Mouse (Mus musculus) right cerebral cortex, postnatal 10 days (tissue): ENCODE data around the gene Fndc4.

Experiments
- DNase-seq, 2 experiments: peaks; one replicate each; pipeline ENCODE4 v3.0.0; 2021; ENCODE audit warnings: low spot score in 2 of 2

Fndc4 gene

DNA sequence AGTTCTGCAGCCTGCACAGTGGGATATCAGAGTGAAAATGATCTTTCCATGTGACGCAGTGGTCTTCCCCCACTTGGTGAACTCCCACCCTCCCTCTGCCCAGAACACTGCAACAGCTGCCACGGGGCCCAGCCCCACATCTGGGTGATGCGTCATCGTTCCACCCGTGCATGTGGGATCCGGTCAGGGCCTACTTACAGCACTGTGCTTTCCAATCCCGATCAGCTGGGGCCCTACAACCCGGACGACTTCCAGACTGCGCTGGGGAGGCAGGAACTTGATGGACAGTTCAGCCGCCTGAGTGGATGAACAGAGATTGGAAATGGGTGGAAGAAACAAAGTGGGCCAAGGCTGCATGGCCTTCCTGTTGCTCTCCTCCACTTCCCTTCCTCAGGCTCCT, 38.3 kb downstream of the Fndc4 start:
- no peak for DNase-seq

DNA sequence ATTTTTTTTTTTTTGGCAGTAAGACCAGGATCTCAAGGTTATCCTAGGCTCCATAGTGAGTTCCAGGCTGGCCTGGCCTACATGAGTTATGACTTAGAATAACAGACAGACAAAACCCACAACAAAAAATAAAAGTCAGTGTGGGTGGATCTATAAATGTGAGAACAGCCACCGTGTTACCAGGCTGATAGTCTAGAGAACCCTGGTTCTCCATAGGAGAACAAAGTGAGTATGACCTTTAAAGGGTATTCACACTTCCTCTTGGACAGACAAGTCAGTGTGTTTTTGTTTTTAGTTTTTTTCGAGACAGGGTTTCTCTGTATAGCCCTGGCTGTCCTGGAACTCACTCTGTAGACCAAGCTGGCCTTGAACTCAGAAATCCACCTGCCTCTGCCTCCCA, 39.9 kb downstream of the Fndc4 start:
- no peak for DNase-seq

GRCm38 (mm10) chr5:31255381-31255780, 40.5 kb downstream of the Fndc4 start:
- DNase-seq = peak in 1 of 2 experiments; percentile 18

DNA sequence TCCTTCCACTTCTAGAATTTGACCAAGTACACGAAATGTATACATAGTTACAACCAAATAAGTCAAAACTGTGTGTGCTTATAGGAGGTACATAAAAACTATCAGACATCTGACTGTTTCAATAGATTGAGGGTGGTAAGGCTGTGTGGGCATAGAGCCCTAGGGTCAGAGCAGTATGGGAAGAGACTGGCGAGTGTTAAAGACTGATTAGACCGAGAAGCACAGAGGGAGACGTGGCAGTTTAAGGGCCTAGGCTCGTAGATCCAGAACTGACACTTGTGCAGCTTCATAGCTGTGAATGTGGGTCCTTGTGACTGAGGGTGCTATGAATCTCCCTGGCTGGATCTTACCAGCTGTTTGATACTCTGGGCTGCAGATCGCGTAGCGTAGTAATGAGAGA, 41.0 kb downstream of the Fndc4 start:
- no peak for DNase-seq

DNA sequence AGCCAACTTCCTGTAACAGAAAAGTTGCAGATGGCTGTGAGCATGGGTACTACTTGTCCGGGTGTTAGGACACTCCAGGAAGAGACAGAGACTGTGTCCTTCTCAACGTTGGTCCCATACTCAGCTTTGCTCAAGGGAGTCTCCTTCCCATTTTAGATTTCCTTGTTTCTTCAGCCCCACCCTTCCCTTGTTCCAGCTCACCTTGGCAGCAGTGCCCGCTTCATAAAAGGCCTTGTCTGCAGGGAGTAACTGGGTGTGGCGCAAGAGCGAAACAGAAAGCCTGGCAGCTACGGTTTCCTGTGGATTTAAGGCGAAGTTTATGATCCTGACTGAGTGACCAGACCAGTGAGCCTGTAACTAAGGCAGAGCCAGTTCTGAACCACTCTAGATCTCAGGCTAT, 41.4 kb downstream of the Fndc4 start:
- DNase-seq = peak in 1 of 2 experiments; percentile 19

DNA sequence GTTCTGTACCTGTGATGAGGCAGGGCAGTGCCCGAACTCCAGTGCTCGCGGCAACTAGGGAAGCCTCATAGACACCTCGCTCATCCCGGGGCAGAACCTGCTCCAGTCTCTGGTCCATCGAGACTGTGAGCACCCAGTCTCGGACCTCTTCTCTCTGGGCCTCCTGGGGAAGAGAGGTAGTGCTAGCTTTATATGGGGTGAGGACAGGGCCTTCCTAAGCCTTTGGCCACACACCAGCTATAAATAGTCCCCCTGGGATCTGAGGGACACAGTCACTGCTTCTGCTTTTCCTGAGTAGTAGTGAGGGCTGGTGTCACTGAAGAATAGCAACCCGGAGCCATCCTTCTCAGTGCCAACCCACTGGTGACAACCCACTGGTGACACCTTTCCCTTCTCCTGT, 42.1 kb downstream of the Fndc4 start:
- DNase-seq = no peak

DNA sequence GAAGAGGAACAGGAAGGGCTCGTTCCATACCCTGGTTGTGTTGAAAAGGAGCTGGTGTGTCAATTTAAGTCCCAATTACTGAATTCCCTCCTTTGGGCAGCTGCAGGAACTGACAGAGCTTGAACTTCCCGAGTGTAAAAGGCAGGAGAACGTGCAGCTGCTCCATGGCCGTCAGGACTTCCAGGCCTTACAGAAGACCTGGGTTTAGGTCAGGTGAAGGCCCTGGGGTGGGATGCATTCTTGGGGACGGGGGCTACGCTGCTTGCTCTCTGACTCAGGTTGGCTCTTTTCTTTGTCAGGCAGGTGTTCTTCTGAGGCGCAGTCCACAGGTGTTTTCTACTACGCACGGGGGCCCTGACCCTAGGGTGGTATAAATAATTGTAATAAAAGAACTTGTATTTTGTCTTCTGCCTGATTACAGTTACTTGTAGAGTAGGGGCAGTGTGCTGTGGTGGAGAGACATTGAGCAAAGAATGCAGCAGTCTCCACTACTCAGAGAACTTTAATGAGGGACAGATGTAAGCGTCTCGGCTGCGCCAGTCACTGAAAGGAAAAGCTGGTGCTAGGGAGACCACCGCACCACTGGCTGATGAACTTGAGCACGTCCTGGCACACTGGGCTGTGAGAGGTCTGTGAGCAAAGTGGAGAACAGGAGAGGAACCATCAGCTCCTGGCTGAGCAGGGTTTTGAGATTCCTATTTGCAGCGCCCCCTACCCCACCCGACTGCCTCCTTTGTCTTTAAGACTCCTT, 42.9 kb downstream of the Fndc4 start:
- DNase-seq = peak in 1 of 2 experiments; percentile 21

DNA sequence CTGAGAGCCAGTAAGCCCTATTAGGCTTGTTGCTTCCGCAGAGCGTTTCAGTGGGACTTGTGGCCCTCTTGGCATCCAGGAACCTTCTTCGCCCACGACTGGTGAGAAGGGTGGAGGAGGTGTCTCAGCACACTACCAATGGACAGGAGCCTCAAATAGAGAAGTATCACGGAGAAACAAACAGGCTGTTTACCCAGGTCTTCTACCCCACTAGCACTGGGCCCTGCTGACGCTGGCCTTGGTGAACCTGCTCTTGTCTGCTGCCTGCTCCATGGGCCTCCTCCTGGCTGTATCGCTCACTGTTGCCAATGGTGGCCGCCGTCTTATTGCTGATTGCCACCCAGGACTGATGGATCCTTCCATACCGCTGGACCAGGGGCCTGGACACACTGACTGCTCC, 43.7 kb downstream of the Fndc4 start:
- no peak for DNase-seq

DNA sequence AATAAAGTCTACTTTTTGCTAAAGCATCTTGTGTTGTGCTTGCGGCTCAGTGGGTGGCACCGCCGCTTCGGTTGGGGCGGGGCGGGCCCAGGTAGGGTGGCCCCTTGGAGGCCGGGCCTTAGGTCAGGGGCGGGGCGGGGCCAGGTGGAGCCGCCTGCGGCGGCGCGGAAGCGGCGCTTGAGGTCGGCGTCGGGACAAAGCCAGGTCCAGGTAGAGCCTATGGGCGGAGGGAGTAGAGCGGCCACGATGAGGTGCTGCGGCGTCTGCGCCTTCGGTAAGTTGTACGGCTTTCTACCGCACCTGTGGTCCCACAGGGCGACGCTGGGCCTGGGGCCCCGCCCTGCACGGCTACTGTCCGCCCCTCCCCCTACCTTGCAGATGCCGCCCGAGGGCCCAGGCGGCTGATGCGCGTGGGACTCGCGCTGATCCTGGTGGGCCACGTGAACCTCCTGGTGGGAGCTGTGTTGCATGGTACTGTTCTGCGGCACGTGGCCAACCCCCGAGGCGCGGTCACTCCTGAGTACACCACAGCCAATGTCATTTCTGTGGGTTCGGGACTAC, 44.3 kb downstream of the Fndc4 start, which contains the start of gene Krtcap3:
Gene Krtcap3 (plus strand): TSS at position 151 of the 561 bp plus-strand sequence.
- DNase-seq = peak; percentile 48 to 51

DNA sequence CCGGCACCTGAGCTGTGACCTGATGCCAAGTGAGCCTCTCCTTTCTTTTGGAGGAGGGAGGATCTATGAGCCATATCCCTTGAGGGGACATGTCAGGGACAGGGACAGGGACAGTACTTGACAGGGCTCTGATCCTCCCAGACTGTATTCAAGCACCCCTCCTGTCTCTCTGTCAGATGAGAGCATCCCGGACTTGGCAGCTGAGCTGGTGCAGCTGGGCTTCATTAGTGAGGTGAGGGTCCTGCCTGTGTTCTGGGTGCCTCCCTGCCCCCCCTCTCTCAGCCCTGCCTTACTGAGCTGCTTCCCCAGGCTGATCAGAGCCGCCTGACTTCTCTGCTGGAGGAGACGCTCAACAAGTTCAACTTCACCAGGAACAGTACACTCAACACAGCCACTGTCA, 45.2 kb downstream of the Fndc4 start:
- DNase-seq = peak in 1 of 2 experiments; percentile 27
